Mouse (Mus musculus) kidney, postnatal 0 days (tissue): ENCODE results near the gene Upk1b. TPM values are rescaled to one million over a fixed set of nuclear protein-coding genes. Genes with fewer than 3 reads are reported as not detected.

Source experiments
- ATAC-seq: fragments of 200-750 bp; cut with Nextera tagmentation; replicated peaks from 2 replicates; pipeline ENCODE4 v1.8.0; 2017; ENCODE audit warnings: low read depth, moderate number of reproducible peaks, moderate TSS enrichment, moderate library complexity; ENCODE audit not compliant: low FRiP score
- DNase-seq: peaks from one replicate; pipeline ENCODE4 v3.0.0-alpha.2; 2016; ENCODE audit warnings: low spot score
- H3K27ac ChIP-seq: fragments of 300-500 bp; sonication (generic); 2 replicates; pipeline ENCODE4 v1.5.1; 2014; ENCODE audit warnings: mild to moderate bottlenecking
- H3K27me3 ChIP-seq: fragments of 300-500 bp; sonication (generic); 2 replicates; pipeline ENCODE4 v1.6.1; 2014; ENCODE audit warnings: low read length, mixed read lengths; ENCODE audit not compliant: insufficient read depth
- H3K36me3 ChIP-seq: fragments of 300-500 bp; sonication (generic); 2 replicates; pipeline ENCODE4 v1.6.1; 2014; ENCODE audit warnings: low read length, mixed read lengths; ENCODE audit not compliant: insufficient read depth
- H3K4me1 ChIP-seq: fragments of 300-500 bp; sonication (generic); replicated peaks from 2 replicates; pipeline ENCODE4 v1.6.1; 2014; ENCODE audit warnings: antibody characterized with exemption, low read length, mixed read lengths; ENCODE audit not compliant: insufficient read depth
- H3K4me2 ChIP-seq: fragments of 300-500 bp; sonication (generic); 2 replicates; pipeline ENCODE4 v1.6.1; 2014; ENCODE audit warnings: mild to moderate bottlenecking, low read length, moderate library complexity, mixed read lengths
- H3K4me3 ChIP-seq: fragments of 300-500 bp; sonication (generic); replicated peaks from 2 replicates; pipeline ENCODE4 v1.5.1; 2014; ENCODE audit warnings: low read depth, low read length
- H3K9ac ChIP-seq: fragments of 300-500 bp; sonication (generic); 2 replicates; pipeline ENCODE4 v1.6.1; 2014; ENCODE audit warnings: low read depth, low read length
- H3K9me3 ChIP-seq: fragments of 300-500 bp; sonication (generic); replicated peaks from 2 replicates; pipeline ENCODE4 v1.6.1; 2016; ENCODE audit warnings: low read length, inconsistent platforms, mixed read lengths
- CTCF ChIP-seq: IDR thresholded peaks from 2 replicates; pipeline ENCODE4 v1.5.1; 2016; ENCODE audit warnings: antibody characterized with exemption, low read depth, mild to moderate bottlenecking, moderate library complexity
- WGBS: fragments of 180-500 bp; shearing (Covaris S2); extraction: QIAGEN DNeasy Blood & Tissue Kit; methylation state at CpG from one replicate; pipeline ENCODE4 v1.1.7; 2014; 5-methylcytosine and 5-hydroxymethylcytosine counted together
- polyA plus RNA-seq: library from polyadenylated mRNA; unstranded; fragments of >200 nt; fragmentation: Nextera tagmentation; extraction: Ambion mirVana; gene quantifications from 2 replicates; pipeline ENCODE4 v1.2.1, GENCODE M21; 2015

Upk1b gene
- polyA plus RNA-seq, 1 experiment from 2014 or later: 47.9 TPM

- 56% methylated on average over 3 of the region's 3 CpGs for WGBS
- ATAC-seq: no peak
- no peak for TF ChIP-seq CTCF
- no peaks in the 10 kb centered on the region for H3K9me3 ChIP-seq
- H3K4me3 ChIP-seq: no peak overlapping the region
- no peaks in the 10 kb centered on the region for H3K4me1 ChIP-seq
- no peaks in the 10 kb centered on the region for H3K27me3 ChIP-seq
- DNase-seq: no peak
- no peak overlapping the region for H3K27ac ChIP-seq
- H3K9ac ChIP-seq: no peak overlapping the region
- H3K4me2 ChIP-seq: no peak overlapping the region
- H3K36me3 ChIP-seq: peaks cover 22% of the 10 kb centered on the region; the same call in 1 of the 2 replicates
These were observed 33.5 kb downstream of the Upk1b start for GRCm38 (mm10) chr16:38766671-38767070.

- Histone ChIP-seq H3K27ac (no peak overlapping the region), H3K4me2 (no peak overlapping the region), H3K4me3 (no peak overlapping the region), H3K36me3 (peaks cover 19% of the 10 kb centered on the region; the same call in 1 of the 2 replicates), H3K9me3 (no peaks in the 10 kb centered on the region), H3K4me1 (no peaks in the 10 kb centered on the region), H3K9ac (no peak overlapping the region), H3K27me3 (no peaks in the 10 kb centered on the region)
- WGBS: 77% methylated on average over 4 of the region's 4 CpGs
- ATAC-seq (no peak), DNase-seq (peak; percentile 25)
- no peak for TF ChIP-seq CTCF
These were observed 36.6 kb downstream of the Upk1b start for GRCm38 (mm10) chr16:38763508-38763907.

- no peak for TF ChIP-seq CTCF
- Histone ChIP-seq H3K36me3 (peaks cover 10% of the 10 kb centered on the region; the same call in 1 of the 2 replicates), H3K9ac (no peak overlapping the region), H3K27ac (peak overlapping the region; percentile 8; the same call in 1 of the 2 replicates), H3K4me3 (no peak overlapping the region), H3K9me3 (no peaks in the 10 kb centered on the region), H3K4me2 (no peak overlapping the region), H3K4me1 (no peaks in the 10 kb centered on the region), H3K27me3 (no peaks in the 10 kb centered on the region)
- DNase-seq: no peak
- WGBS: 62% methylated on average over 8 of the region's 8 CpGs
- no peak for ATAC-seq
These were observed 37.7 kb downstream of the Upk1b start for GRCm38 (mm10) chr16:38762401-38762800.

- Histone ChIP-seq H3K4me1 (no peaks in the 10 kb centered on the region), H3K27ac (peak overlapping the region; percentile 8; the same call in 1 of the 2 replicates), H3K9me3 (no peaks in the 10 kb centered on the region), H3K36me3 (0 out of 2 replicates have a peak, but pooled peaks cover 6% of the 10 kb centered on the region), H3K27me3 (no peaks in the 10 kb centered on the region), H3K4me3 (no peak overlapping the region), H3K4me2 (no peak overlapping the region), H3K9ac (no peak overlapping the region)
- no peak for TF ChIP-seq CTCF
- 78% methylated on average over 5 of the region's 5 CpGs for WGBS
- ATAC-seq (no peak), DNase-seq (no peak)
These were observed 38.2 kb downstream of the Upk1b start for GRCm38 (mm10) chr16:38761972-38762371.

GRCm38 (mm10) chr16:38760834-38761375 lies 39.2 kb downstream of the Upk1b start:
- no peak for DNase-seq
- TF ChIP-seq CTCF: no peak

GRCm38 (mm10) chr16:38760239-38760638 lies 39.9 kb downstream of the Upk1b start:
- 0 out of 2 replicates have a peak, but pooled peaks have one; percentile 38 for ATAC-seq
- TF ChIP-seq CTCF: no peak

More at GRCm38 (mm10) chr16:38760834-38761375, 39.2 kb downstream of the Upk1b start:
- H3K4me2 ChIP-seq: no peak overlapping the region
- 0 out of 2 replicates have a peak overlapping the region, but pooled peaks have one; percentile 21 for H3K27ac ChIP-seq
- no peaks in the 10 kb centered on the region for H3K27me3 ChIP-seq
- no peak overlapping the region for H3K4me3 ChIP-seq
- H3K9me3 ChIP-seq: no peaks in the 10 kb centered on the region
- no peak overlapping the region for H3K9ac ChIP-seq
- H3K4me1 ChIP-seq: peaks cover 1% of the 10 kb centered on the region; the same call in 1 of the 2 replicates
- ATAC-seq: no peak
- WGBS: 73% methylated on average over 6 of the region's 6 CpGs
- 0 out of 2 replicates have a peak, but pooled peaks cover 2% of the 10 kb centered on the region for H3K36me3 ChIP-seq

More at GRCm38 (mm10) chr16:38760239-38760638, 39.9 kb downstream of the Upk1b start:
- H3K27ac ChIP-seq: peak overlapping the region; percentile 21; the same call in 1 of the 2 replicates
- H3K36me3 ChIP-seq: 0 out of 2 replicates have a peak, but pooled peaks cover 2% of the 10 kb centered on the region
- peaks cover 4% of the 10 kb centered on the region for H3K4me1 ChIP-seq
- no peaks in the 10 kb centered on the region for H3K9me3 ChIP-seq
- no peak for DNase-seq
- H3K4me2 ChIP-seq: no peak overlapping the region
- H3K9ac ChIP-seq: no peak overlapping the region
- WGBS: 84% methylated on average over 5 of the region's 5 CpGs
- no peak overlapping the region for H3K4me3 ChIP-seq
- no peaks in the 10 kb centered on the region for H3K27me3 ChIP-seq
